Mouse (Mus musculus) hematopoietic stem cell, adult 5-6 weeks (primary cell): ENCODE measurements at regions not wholly inside any gene's neighbourhood (a gene's known extent, or its start where the extent isn't known, plus 50 kb on each side); places are given as distances from the start of the nearest gene placed in this dataset.

ENCODE experiments used
- ATAC-seq, 2 experiments: fragments of 125-278 bp in 1 of 2; replicated peaks in 1 of 2; 2 replicates each; pipeline ENCODE4 v1.8.0; 2016 to 2017; ENCODE audit warnings: inconsistent platforms in 2 of 2, mild to moderate bottlenecking in 2 of 2, moderate number of reproducible peaks in 2 of 2, low read depth in 1 of 2, moderate TSS enrichment in 1 of 2; ENCODE audit not compliant: low FRiP score in 2 of 2, poor library complexity in 2 of 2, severe bottlenecking in 2 of 2, insufficient read depth in 1 of 2, low TSS enrichment in 1 of 2

- no peak for ATAC-seq
Observed at GRCm38 (mm10) chr3:52535411-52536021, 267.4 kb downstream of the Foxo1 start.

GRCm38 (mm10) chr3:52534118-52534517 lies 266.0 kb downstream of the Foxo1 start:
- no peak for ATAC-seq

- no peak for ATAC-seq
Observed at GRCm38 (mm10) chr3:52531686-52532351, 263.7 kb downstream of the Foxo1 start.

GRCm38 (mm10) chr3:52530406-52530970 lies 262.4 kb downstream of the Foxo1 start:
- ATAC-seq = no peak

GRCm38 (mm10) chr3:52529136-52529535 lies 261.0 kb downstream of the Foxo1 start:
- no peak for ATAC-seq

- ATAC-seq = no peak
Observed at GRCm38 (mm10) chr3:52528521-52528920, 260.4 kb downstream of the Foxo1 start.

- ATAC-seq = no peak
Observed at GRCm38 (mm10) chr3:52527781-52528180, 259.6 kb downstream of the Foxo1 start.

GRCm38 (mm10) chr3:52527010-52527754 lies 259.0 kb downstream of the Foxo1 start:
- no peak for ATAC-seq

- no peak for ATAC-seq
Observed at GRCm38 (mm10) chr3:52522886-52523285, 254.8 kb downstream of the Foxo1 start.

- ATAC-seq = no peak
Observed at GRCm38 (mm10) chr3:52520609-52520947, 252.4 kb downstream of the Foxo1 start.

GRCm38 (mm10) chr3:52519910-52520608 lies 251.9 kb downstream of the Foxo1 start:
- ATAC-seq = no peak

GRCm38 (mm10) chr3:52517808-52518207 lies 249.7 kb downstream of the Foxo1 start:
- no peak for ATAC-seq

GRCm38 (mm10) chr3:52516691-52517090 lies 248.6 kb downstream of the Foxo1 start:
- no peak for ATAC-seq

- ATAC-seq = no peak
Observed at GRCm38 (mm10) chr3:52512761-52513160, 244.6 kb downstream of the Foxo1 start.

GRCm38 (mm10) chr3:52511549-52511948 lies 243.4 kb downstream of the Foxo1 start:
- no peak for ATAC-seq

GRCm38 (mm10) chr3:52510831-52511230 lies 242.7 kb downstream of the Foxo1 start:
- no peak for ATAC-seq

GRCm38 (mm10) chr3:52510088-52510765 lies 242.1 kb downstream of the Foxo1 start:
- no peak for ATAC-seq
